Mouse (Mus musculus) thymus, adult 2 months (tissue): Measurements from ENCODE around the gene Klhl9.

Experiments used
- CTCF ChIP-seq: fragments of 200-500 bp; IDR thresholded peaks from 2 replicates; pipeline ENCODE4 v1.5.1; 2012; ENCODE audit warnings: mild to moderate bottlenecking, control low read depth, low read length, moderate library complexity, borderline replicate concordance; ENCODE audit not compliant: control insufficient read depth, poor library complexity, insufficient read depth; ENCODE audit errors: extremely low read depth
- POLR2A ChIP-seq: fragments of 200-500 bp; IDR thresholded peaks from 2 replicates; pipeline ENCODE4 v1.6.1; 2012; ENCODE audit warnings: mild to moderate bottlenecking, low read length, control low read depth, moderate library complexity; ENCODE audit not compliant: control insufficient read depth, poor library complexity, insufficient read depth; ENCODE audit errors: extremely low read depth

DNA sequence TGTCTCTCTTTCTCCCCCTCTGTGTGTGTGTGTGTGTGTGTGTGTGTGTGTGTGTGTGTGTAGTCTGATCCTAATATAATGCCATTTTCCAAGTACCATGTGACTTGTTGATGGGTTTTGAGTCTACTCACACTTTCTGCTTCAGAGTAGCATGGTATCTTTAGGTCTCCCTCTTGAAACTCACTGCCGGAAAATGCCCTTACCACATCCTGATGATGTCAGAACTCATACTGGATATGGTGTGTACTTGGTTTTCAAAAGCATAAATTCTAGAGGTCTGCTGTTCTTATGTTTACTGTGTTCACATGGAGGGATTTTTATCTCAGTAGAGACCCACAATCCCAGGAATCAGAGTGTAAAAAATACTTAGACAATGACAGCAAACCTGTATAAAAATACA lies 29.7 kb downstream of the Klhl9 start:
- TF ChIP-seq CTCF: no peak
- no peak for TF ChIP-seq POLR2A
